Mouse (Mus musculus): Measurements from ENCODE around the gene Abcc8.

The Abcc8 gene

GRCm38 (mm10) chr7:46060688-46061087 is 119.1 kb downstream of the Abcc8 start:
- DNase-seq (ENCODE audit: extremely low spot score, low read depth, low spot score), result no peak

- DNase-seq (ENCODE audit: extremely low spot score, low read depth, low spot score), result no peak
These were observed 121.0 kb downstream of the Abcc8 start for GRCm38 (mm10) chr7:46058882-46059281.
